18 mouse cellular contexts compared by ENCODE assay signal in genomic region chr12:112467387-112467786, GRCm38 (mm10). TPM values are rescaled to one million over a fixed set of nuclear protein-coding genes. Genes with fewer than 3 reads are reported as not detected.
"Had no signal": no experiment of that assay in that cellular context is flagged by ENCODE, and none has a peak within 500 bp of the region (broad histone marks: within the 10 kb centered on the region; RNA-seq: fewer than 3 reads in every experiment).

No protein-coding gene starts in this region.

- H3K9ac ChIP-seq: liver, embryonic 13.5 days; midbrain, embryonic 12.5 days; midbrain, embryonic 15.5 days had no signal

- H3K4me3 ChIP-seq: liver, embryonic 13.5 days; midbrain, embryonic 12.5 days; midbrain, embryonic 15.5 days had no signal

- H3K9me3 ChIP-seq: liver, embryonic 13.5 days; midbrain, embryonic 12.5 days; midbrain, embryonic 15.5 days had no signal

- H3K27ac ChIP-seq: liver, embryonic 13.5 days; midbrain, embryonic 12.5 days; midbrain, embryonic 15.5 days had no signal

- DNase-seq: kidney, adult 18-20 months; kidney, adult 9 months; kidney, postnatal 14 days; kidney, postnatal 4 days; liver, embryonic 13.5 days; lung, adult 2 months; lung, postnatal 14 days; lung, postnatal 4 days; retina, postnatal 1 day; right cerebral cortex, postnatal 25 days; thymus, adult 18-20 months; thymus, postnatal 36 days had no signal

- H3K36me3 ChIP-seq: liver, embryonic 13.5 days; midbrain, embryonic 12.5 days; midbrain, embryonic 15.5 days had no signal

- H3K4me2 ChIP-seq: liver, embryonic 13.5 days; midbrain, embryonic 12.5 days; midbrain, embryonic 15.5 days had no signal

- ATAC-seq: midbrain, embryonic 15.5 days had no signal

- H3K27me3 ChIP-seq: liver, embryonic 13.5 days; midbrain, embryonic 15.5 days had no signal

RNA-seq across cellular contexts. Expression of gene A530016L24Rik, which starts 21.9 kb away (rescaled TPM):
- total RNA-seq: megakaryocyte, adult 5-6 weeks; neutrophil, adult 5-6 weeks had no signal
- polyA plus RNA-seq: limb, embryonic 11.5 days; midbrain, embryonic 12.5 days had no signal

RNA-seq across cellular contexts. Expression of gene Tmem179, which starts 49.2 kb away (rescaled TPM):
- total RNA-seq: liver, adult 2 months; megakaryocyte, adult 5-6 weeks; neutrophil, adult 5-6 weeks had no signal
- polyA plus RNA-seq: liver, adult 2 months had no signal
